Mouse (Mus musculus): Measurements from ENCODE around the gene Prr23a1. TPM values are rescaled to one million over a fixed set of nuclear protein-coding genes. Genes with fewer than 3 reads are reported as not detected.

Gene Prr23a1
- total RNA-seq, 4 experiments from 2014 or later: not detected

Other genes with a start within 250 kb of the Prr23a1 start
- 10 to 100 TPM; 27.7 to 31.0 (median 28.3) TPM for gene Mrps22, start 240.8 kb upstream of the Prr23a1 start, total RNA-seq (2022)
- gene Prr23a2, start 14.0 kb downstream of the Prr23a1 start, total RNA-seq (2022): not detected
- gene Prr23a3, start 22.3 kb downstream of the Prr23a1 start, total RNA-seq (2022): not detected
- not detected for gene 7420426K07Rik, start 60.6 kb downstream of the Prr23a1 start, total RNA-seq (2022)
- 1 to 10 TPM in 1 of 4 experiments, under 1 TPM in 3; 0.52 to 1.1 (median 0.83) TPM for gene Foxl2, start 112.8 kb downstream of the Prr23a1 start, total RNA-seq (2022)
- gene Faim, start 143.9 kb downstream of the Prr23a1 start, total RNA-seq (2022): 10 to 100 TPM; 45.8 to 55.6 (median 51.0) TPM
- under 1 TPM in 2 of 4 experiments, not detected in 2; 0.27 to 0.31 TPM for gene Gm1123, start 193.2 kb downstream of the Prr23a1 start, total RNA-seq (2022)

All from layer of hippocampus, adult 8-10 months (tissue).